Mouse (Mus musculus) olfactory bulb, adult 2 months (tissue): Measurements from ENCODE around the gene Cxcl10.

Source experiments
- CTCF ChIP-seq: fragments of 200-500 bp; IDR thresholded peaks from 2 replicates; pipeline ENCODE4 v1.5.1; 2012; ENCODE audit warnings: low read depth, mild to moderate bottlenecking, low read length, moderate library complexity; ENCODE audit not compliant: insufficient read depth
- POLR2A ChIP-seq: fragments of 200-500 bp; IDR thresholded peaks from 2 replicates; pipeline ENCODE4 v1.6.1; 2012; ENCODE audit warnings: mild to moderate bottlenecking, low read depth, low read length, moderate library complexity; ENCODE audit not compliant: insufficient read depth

GRCm38 (mm10) chr5:92395764-92396163 lies 47.1 kb upstream of the Cxcl10 start:
- TF ChIP-seq CTCF (no peak), POLR2A (no peak)
